Mouse (Mus musculus) erythroblast, adult 5-6 weeks (primary cell): ENCODE measurements around the gene Chkb. TPM values are rescaled to one million over a fixed set of nuclear protein-coding genes. Genes with fewer than 3 reads are reported as not detected.
"Not testable (repeated sequence)": the region's sequence is repeated elsewhere in the genome, so short reads cannot be mapped to it uniquely, and the experiment has no call there.

Experiments
- ATAC-seq: replicated peaks from 2 replicates; pipeline ENCODE4 v1.8.0; 2016; ENCODE audit warnings: moderate number of reproducible peaks, mild to moderate bottlenecking, moderate TSS enrichment, inconsistent platforms; ENCODE audit not compliant: poor library complexity, low FRiP score, severe bottlenecking
- total RNA-seq, 2 experiments: library from RNA; stranded (forward) in 1 of 2; stranded (reverse) in 1 of 2; fragments of 150-400 nt in 1 of 2; fragments of 200-764, 138-1000 nt in 1 of 2; gene quantifications; 2 replicates each; pipeline versions ENCODE4 v1.2.3 to v1.2.4; 2015 to 2017; ENCODE audit warnings: low replicate concordance in 2 of 2

Gene Chkb
- total RNA-seq, 2 experiments from 2014 or later: 30.9 to 82.0 TPM

GRCm38 (mm10) chr15:89455642-89456041, 25.9 kb upstream of the Chkb start:
- no peak for ATAC-seq

- no peak for ATAC-seq
Observed at GRCm38 (mm10) chr15:89454857-89455256, 25.1 kb upstream of the Chkb start.

- ATAC-seq: no peak
Observed at GRCm38 (mm10) chr15:89453865-89454478, 24.3 kb upstream of the Chkb start, which contains the start of gene Mapk8ip2. Gene Mapk8ip2, plus strand, starts transcription at chr15:89453913.

GRCm38 (mm10) chr15:89452906-89453864, 23.5 kb upstream of the Chkb start:
- no peak for ATAC-seq

- no peak for ATAC-seq
Observed at GRCm38 (mm10) chr15:89442486-89443070, 12.9 kb upstream of the Chkb start.

GRCm38 (mm10) chr15:89435878-89436277, 6.2 kb upstream of the Chkb start:
- ATAC-seq: no peak

- no peak for ATAC-seq
Observed at GRCm38 (mm10) chr15:89434136-89434535, 4.4 kb upstream of the Chkb start.

GRCm38 (mm10) chr15:89432946-89433345, 3.2 kb upstream of the Chkb start:
- ATAC-seq: no peak

GRCm38 (mm10) chr15:89431806-89432205, 2.1 kb upstream of the Chkb start:
- ATAC-seq: no peak

- no peak for ATAC-seq
Observed at GRCm38 (mm10) chr15:89431271-89431670, 1.6 kb upstream of the Chkb start.

GRCm38 (mm10) chr15:89430771-89431170, 1.1 kb upstream of the Chkb start:
- ATAC-seq: not testable (repeated sequence)

- ATAC-seq: peak; percentile 8
Observed at GRCm38 (mm10) chr15:89430341-89430740, 633 bp upstream of the Chkb start.

GRCm38 (mm10) chr15:89428821-89429351, 822 bp downstream of the Chkb start:
- no peak for ATAC-seq

GRCm38 (mm10) chr15:89428136-89428790, 1.4 kb downstream of the Chkb start:
- ATAC-seq: no peak

GRCm38 (mm10) chr15:89426716-89427115, 3.0 kb downstream of the Chkb start:
- no peak for ATAC-seq

- no peak for ATAC-seq
Observed at GRCm38 (mm10) chr15:89425711-89426121, 4.0 kb downstream of the Chkb start, which contains the start of gene Cpt1b. Gene Cpt1b, minus strand, starts transcription at chr15:89425863.

- ATAC-seq: no peak
Observed at GRCm38 (mm10) chr15:89424621-89425020, 5.1 kb downstream of the Chkb start.

- ATAC-seq: no peak
Observed at GRCm38 (mm10) chr15:89421938-89422337, 7.8 kb downstream of the Chkb start.

GRCm38 (mm10) chr15:89415282-89415681, 14.4 kb downstream of the Chkb start:
- ATAC-seq: no peak

- ATAC-seq: no peak; the same call in 1 of the 2 replicates
Observed at GRCm38 (mm10) chr15:89410118-89410517, 19.6 kb downstream of the Chkb start, which contains the start of gene Syce3. Gene Syce3, minus strand, starts transcription at chr15:89410503.
